Mouse (Mus musculus): Measurements from ENCODE around the gene Nup85. TPM values are rescaled to one million over a fixed set of nuclear protein-coding genes. Genes with fewer than 3 reads are reported as not detected.

The Nup85 gene
- polyA plus RNA-seq, 1 experiment, result not detected

DNA sequence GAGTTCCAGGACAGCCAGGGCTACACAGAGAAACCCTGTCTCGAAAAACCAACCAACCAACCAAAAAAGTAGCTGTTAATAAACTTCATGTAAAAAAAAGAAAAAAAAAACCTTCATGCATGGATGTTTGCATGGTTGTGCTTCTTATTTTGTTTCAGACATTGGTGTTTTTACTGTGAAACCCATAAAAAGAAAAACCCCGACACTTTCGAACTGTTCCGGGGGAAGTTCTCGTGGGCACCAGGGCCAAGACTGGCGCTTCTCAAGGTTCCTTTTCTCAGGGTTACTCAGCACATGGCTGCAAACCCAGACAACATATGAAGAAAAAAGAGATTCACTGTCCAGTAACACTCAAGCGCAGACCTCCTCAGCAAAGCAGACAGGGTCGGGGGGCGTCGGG is 68.6 kb downstream of the Nup85 start:
- no peak for TF ChIP-seq CTCF (IDR thresholded peaks at IDR 0.05; ENCODE audit: insufficient read depth, low read depth, low read length)
- TF ChIP-seq POLR2A (IDR thresholded peaks at IDR 0.05; ENCODE audit: insufficient read depth, low read depth, low read length), result no peak

More for the DNA sequence above, 68.6 kb downstream of the Nup85 start:
- Histone ChIP-seq H3K4me1 (ENCODE audit: control insufficient read depth, insufficient read depth, low read length) (peaks cover 2% of the 10 kb centered on the region; the same call in 1 of the 2 replicates), H3K4me3 (ENCODE audit: insufficient read depth, low read depth, low read length) (no peak overlapping the region), H3K27ac (ENCODE audit: insufficient read depth, low read depth, low read length) (no peak overlapping the region)
- WGBS, result 86% methylated on average over 10 of the region's 10 CpGs

Other genes with a start within 250 kb of the Nup85 start
- gene Ush1g, start 242.4 kb upstream of the Nup85 start, polyA plus RNA-seq (2012; ENCODE audit: insufficient read depth, insufficient read length, low replicate concordance, missing spikeins), result not detected in 2 replicates
- not detected in 2 replicates for gene Otop3, start 229.7 kb upstream of the Nup85 start, polyA plus RNA-seq (2012; ENCODE audit: insufficient read depth, insufficient read length, low replicate concordance, missing spikeins)
- not detected in 2 replicates for gene Hid1, start 196.7 kb upstream of the Nup85 start, polyA plus RNA-seq (2012; ENCODE audit: insufficient read depth, insufficient read length, low replicate concordance, missing spikeins)
- gene Cdr2l, start 182.5 kb upstream of the Nup85 start, polyA plus RNA-seq (2012; ENCODE audit: insufficient read depth, insufficient read length, low replicate concordance, missing spikeins), result not detected in 2 replicates
- gene Mrpl58, start 160.7 kb upstream of the Nup85 start, polyA plus RNA-seq (2012; ENCODE audit: insufficient read depth, insufficient read length, low replicate concordance, missing spikeins), result not detected in 2 replicates
- not detected in 2 replicates for gene Atp5h, start 144.5 kb upstream of the Nup85 start, polyA plus RNA-seq (2012; ENCODE audit: insufficient read depth, insufficient read length, low replicate concordance, missing spikeins)
- not detected in 2 replicates for gene Kctd2, start 144.3 kb upstream of the Nup85 start, polyA plus RNA-seq (2012; ENCODE audit: insufficient read depth, insufficient read length, low replicate concordance, missing spikeins)
- not detected in 2 replicates for gene Trim80, start 123.9 kb upstream of the Nup85 start, polyA plus RNA-seq (2012; ENCODE audit: insufficient read depth, insufficient read length, low replicate concordance, missing spikeins)
- not detected in 2 replicates for gene Slc16a5, start 102.0 kb upstream of the Nup85 start, polyA plus RNA-seq (2012; ENCODE audit: insufficient read depth, insufficient read length, low replicate concordance, missing spikeins)
- not detected in 2 replicates for gene Armc7, start 88.8 kb upstream of the Nup85 start, polyA plus RNA-seq (2012; ENCODE audit: insufficient read depth, insufficient read length, low replicate concordance, missing spikeins)
- gene Nt5c, start 72.6 kb upstream of the Nup85 start, polyA plus RNA-seq (2012; ENCODE audit: insufficient read depth, insufficient read length, low replicate concordance, missing spikeins), result not detected in 2 replicates
- not detected in 2 replicates for gene Jpt1, start 50.0 kb upstream of the Nup85 start, polyA plus RNA-seq (2012; ENCODE audit: insufficient read depth, insufficient read length, low replicate concordance, missing spikeins)
- 478 TPM in 1 of 2 replicates, not detected in the other for gene Sumo2, start 28.2 kb upstream of the Nup85 start, polyA plus RNA-seq (2012; ENCODE audit: insufficient read depth, insufficient read length, low replicate concordance, missing spikeins)
- gene Mrps7, start 39.5 kb downstream of the Nup85 start, polyA plus RNA-seq (2012; ENCODE audit: insufficient read depth, insufficient read length, low replicate concordance, missing spikeins), result not detected in 2 replicates
- gene Gga3, start 39.6 kb downstream of the Nup85 start, polyA plus RNA-seq (2012; ENCODE audit: insufficient read depth, insufficient read length, low replicate concordance, missing spikeins), result 79.7 TPM in 1 of 2 replicates, not detected in the other
- not detected in 2 replicates for gene Mif4gd, start 48.5 kb downstream of the Nup85 start, polyA plus RNA-seq (2012; ENCODE audit: insufficient read depth, insufficient read length, low replicate concordance, missing spikeins)
- gene Slc25a19, start 63.9 kb downstream of the Nup85 start, polyA plus RNA-seq (2012; ENCODE audit: insufficient read depth, insufficient read length, low replicate concordance, missing spikeins), result not detected in 2 replicates
- 264 TPM in 1 of 2 replicates, not detected in the other for gene Grb2, start 144.2 kb downstream of the Nup85 start, polyA plus RNA-seq (2012; ENCODE audit: insufficient read depth, insufficient read length, low replicate concordance, missing spikeins)
- not detected in 2 replicates for gene Tmem94, start 201.0 kb downstream of the Nup85 start, polyA plus RNA-seq (2012; ENCODE audit: insufficient read depth, insufficient read length, low replicate concordance, missing spikeins)
- gene Caskin2, start 249.2 kb downstream of the Nup85 start, polyA plus RNA-seq (2012; ENCODE audit: insufficient read depth, insufficient read length, low replicate concordance, missing spikeins), result not detected in 2 replicates

Measured in olfactory bulb, adult 2 months (tissue).